ENCODE assay signal across 17 mouse cellular contexts in genomic region chr5:24622386-24623040, GRCm38 (mm10). TPM values are rescaled to one million over a fixed set of nuclear protein-coding genes. Genes with fewer than 3 reads are reported as not detected.
DNase-seq lines count a peak whose midpoint lies in the region; ATAC-seq and TF ChIP-seq lines count a peak whose summit lies in the region.
"Had no signal": no experiment of that assay in that cellular context is flagged by ENCODE, and none has a peak within 500 bp of the region (broad histone marks: within the 10 kb centered on the region; RNA-seq: fewer than 3 reads in every experiment).

No protein-coding gene starts in this region.

- DNase-seq in cerebellum, adult 2 months = peak; percentile 54
- no peak for DNase-seq in cerebellum, adult 11 months
- no peak for DNase-seq in lung, postnatal 0 days (ENCODE audit: low spot score)
- no peak for DNase-seq in lung, postnatal 25 days (ENCODE audit: low spot score)
- DNase-seq in spleen, postnatal 14 days (ENCODE audit: low spot score in 2 of 2) = no peak
- DNase-seq: adrenal gland, postnatal 10 days; gastrocnemius, adult 2 months; heart, adult 18-20 months; kidney, adult 18-20 months; kidney, postnatal 10 days; lung, adult 18-20 months; lung, postnatal 4 days; thymus, postnatal 25 days had no signal

- H3K36me3 ChIP-seq in lung, postnatal 0 days (ENCODE audit: insufficient read depth, low read length) = no peaks in the 10 kb centered on the region
- no peaks in the 10 kb centered on the region for H3K36me3 ChIP-seq in forebrain, embryonic 15.5 days
- no peaks in the 10 kb centered on the region for H3K36me3 ChIP-seq in neural tube, embryonic 15.5 days
- H3K36me3 ChIP-seq: neural tube, embryonic 12.5 days had no signal

- H3K27ac ChIP-seq in cerebellum, adult 2 months (ENCODE audit: insufficient read depth, low read length) = peak overlapping the region; percentile 80; the same call in 1 of the 2 replicates
- H3K27ac ChIP-seq in lung, postnatal 0 days (ENCODE audit: low read length) = no peak overlapping the region
- peak overlapping the region; percentile 86 for H3K27ac ChIP-seq in forebrain, embryonic 15.5 days (replicated peaks)
- no peak overlapping the region for H3K27ac ChIP-seq in neural tube, embryonic 15.5 days (replicated peaks)
- H3K27ac ChIP-seq: gastrocnemius, adult 2 months; layer of hippocampus, adult 2 months; neural tube, embryonic 12.5 days had no signal

- TF ChIP-seq POLR2A in cerebellum, adult 2 months (IDR thresholded peaks at IDR 0.05; ENCODE audit: borderline replicate concordance, insufficient read depth, low read length) = no peak

- TF ChIP-seq CTCF in cerebellum, adult 2 months (IDR thresholded peaks at IDR 0.05; ENCODE audit: borderline replicate concordance, insufficient read depth, low read depth, low read length) = no peak
- TF ChIP-seq CTCF in lung, postnatal 0 days (IDR thresholded peaks at IDR 0.05) = no peak

- no peak overlapping the region for H3K4me2 ChIP-seq in lung, postnatal 0 days (replicated peaks; ENCODE audit: low read depth, low read length)
- 0 out of 2 replicates have a peak overlapping the region, but pooled peaks have one; percentile 59 for H3K4me2 ChIP-seq in forebrain, embryonic 15.5 days (replicated peaks)
- H3K4me2 ChIP-seq in neural tube, embryonic 15.5 days = peak overlapping the region; percentile 67

- 49% methylated on average over 7 of the region's 7 CpGs for WGBS in cerebellum, adult 2 months
- WGBS in lung, postnatal 0 days = 70% methylated on average over 7 of the region's 7 CpGs
- 71% methylated on average over 7 of the region's 7 CpGs for WGBS in forebrain, embryonic 15.5 days
- WGBS in neural tube, embryonic 15.5 days = 78% methylated on average over 7 of the region's 7 CpGs

- H3K9me3 ChIP-seq in lung, postnatal 0 days (ENCODE audit: low read length) = no peaks in the 10 kb centered on the region
- no peaks in the 10 kb centered on the region for H3K9me3 ChIP-seq in forebrain, embryonic 15.5 days
- H3K9me3 ChIP-seq in neural tube, embryonic 15.5 days (replicated peaks) = no peaks in the 10 kb centered on the region
- H3K9me3 ChIP-seq: neural tube, embryonic 12.5 days had no signal

- peak overlapping the region; percentile 71 for H3K4me3 ChIP-seq in cerebellum, adult 2 months (replicated peaks; ENCODE audit: insufficient read depth, low read depth, low read length)
- H3K4me3 ChIP-seq in lung, postnatal 0 days (ENCODE audit: low read depth, low read length) = no peak overlapping the region
- no peak overlapping the region for H3K4me3 ChIP-seq in forebrain, embryonic 15.5 days
- no peak overlapping the region for H3K4me3 ChIP-seq in neural tube, embryonic 15.5 days (replicated peaks)
- H3K4me3 ChIP-seq: gastrocnemius, adult 2 months; neural tube, embryonic 12.5 days had no signal

- TF ChIP-seq EP300 in lung, postnatal 0 days (IDR thresholded peaks at IDR 0.05) = no peak

- peak; percentile 23; the same call in 1 of the 2 replicates for ATAC-seq in lung, postnatal 0 days
- ATAC-seq in forebrain, embryonic 15.5 days (replicated peaks) = no peak
- ATAC-seq in neural tube, embryonic 15.5 days (ENCODE audit: low FRiP score) = no peak

- no peaks in the 10 kb centered on the region for H3K27me3 ChIP-seq in cerebellum, adult 2 months (ENCODE audit: control insufficient read depth, insufficient read depth, low read length)
- H3K27me3 ChIP-seq in lung, postnatal 0 days (replicated peaks; ENCODE audit: insufficient read depth, low read length) = no peaks in the 10 kb centered on the region
- H3K27me3 ChIP-seq in forebrain, embryonic 15.5 days = no peaks in the 10 kb centered on the region
- no peaks in the 10 kb centered on the region for H3K27me3 ChIP-seq in neural tube, embryonic 15.5 days (replicated peaks)

- no peak overlapping the region for H3K9ac ChIP-seq in lung, postnatal 0 days (replicated peaks; ENCODE audit: low read depth)
- no peak overlapping the region for H3K9ac ChIP-seq in forebrain, embryonic 15.5 days (replicated peaks)
- peak overlapping the region; percentile 84; the same call in 1 of the 2 replicates for H3K9ac ChIP-seq in neural tube, embryonic 15.5 days (replicated peaks)

- H3K4me1 ChIP-seq in cerebellum, adult 2 months (ENCODE audit: control insufficient read depth, insufficient read depth, low read length) = peaks cover 36% of the 10 kb centered on the region
- H3K4me1 ChIP-seq in lung, postnatal 0 days (ENCODE audit: insufficient read depth, low read depth, low read length) = no peaks in the 10 kb centered on the region
- H3K4me1 ChIP-seq in forebrain, embryonic 15.5 days = peaks cover 52% of the 10 kb centered on the region
- peaks cover 47% of the 10 kb centered on the region for H3K4me1 ChIP-seq in neural tube, embryonic 15.5 days

RNA-seq across cellular contexts. Expression of gene Smarcd3, which starts 1.7 kb away (rescaled TPM):
- polyA plus RNA-seq in cerebellum, adult 2 months (2012; rRNA removed) = 89.9 and 102 TPM in 2 replicates
- 8.0 and 12.1 TPM in 2 replicates for polyA plus RNA-seq in lung, postnatal 0 days (2015; fragmentation: Nextera tagmentation; extraction: Ambion mirVana)
- 171 and 176 TPM in 2 replicates for polyA plus RNA-seq in forebrain, embryonic 15.5 days (2015; fragmentation: Nextera tagmentation; extraction: Ambion mirVana)
- polyA plus RNA-seq in neural tube, embryonic 15.5 days (2015; fragmentation: Nextera tagmentation; extraction: Ambion mirVana) = 111 and 135 TPM in 2 replicates

RNA-seq across cellular contexts. Expression of gene Chpf2, which starts 36.0 kb away (rescaled TPM):
- 46.3 and 48.9 TPM in 2 replicates for polyA plus RNA-seq in cerebellum, adult 2 months (2012; rRNA removed)
- polyA plus RNA-seq in lung, postnatal 0 days (2015; fragmentation: Nextera tagmentation; extraction: Ambion mirVana) = 18.3 and 22.5 TPM in 2 replicates
- 19.7 and 21.1 TPM in 2 replicates for polyA plus RNA-seq in forebrain, embryonic 15.5 days (2015; fragmentation: Nextera tagmentation; extraction: Ambion mirVana)
- 19.3 and 21.2 TPM in 2 replicates for polyA plus RNA-seq in neural tube, embryonic 15.5 days (2015; fragmentation: Nextera tagmentation; extraction: Ambion mirVana)

RNA-seq across cellular contexts. Expression of gene Abcf2, which starts 45.2 kb away (rescaled TPM):
- 101 TPM in 2 replicates for polyA plus RNA-seq in cerebellum, adult 2 months (2012; rRNA removed)
- 47.7 TPM in 2 replicates for polyA plus RNA-seq in lung, postnatal 0 days (2015; fragmentation: Nextera tagmentation; extraction: Ambion mirVana)
- 101 and 106 TPM in 2 replicates for polyA plus RNA-seq in forebrain, embryonic 15.5 days (2015; fragmentation: Nextera tagmentation; extraction: Ambion mirVana)
- polyA plus RNA-seq in neural tube, embryonic 15.5 days (2015; fragmentation: Nextera tagmentation; extraction: Ambion mirVana) = 82.8 and 93.1 TPM in 2 replicates

Comparison
In these comparisons a context has a peak if more than half of its experiments do, and no peak if none do; other contexts are left out.
1. DNase-seq: peak in cerebellum, adult 2 months (2 of 2); none in cerebellum, adult 11 months (single experiment), lung, postnatal 0 days (single experiment), lung, postnatal 25 days (single experiment) and spleen, postnatal 14 days (0 of 2).
2. H3K27ac ChIP-seq: peak in cerebellum, adult 2 months (single experiment) and forebrain, embryonic 15.5 days (single experiment); none in lung, postnatal 0 days (single experiment) and neural tube, embryonic 15.5 days (single experiment).